Mouse (Mus musculus): Measurements from ENCODE around the gene V1ra8. TPM values are rescaled to one million over a fixed set of nuclear protein-coding genes. Genes with fewer than 3 reads are reported as not detected.
"Not testable (repeated sequence)": the region's sequence is repeated elsewhere in the genome, so short reads cannot be mapped to it uniquely, and the experiment has no call there.

The V1ra8 gene
- total RNA-seq (2021), result not detected
- long read RNA-seq, experiment 1, result 0 reads
- long read RNA-seq, experiment 2, result 0 reads

DNA sequence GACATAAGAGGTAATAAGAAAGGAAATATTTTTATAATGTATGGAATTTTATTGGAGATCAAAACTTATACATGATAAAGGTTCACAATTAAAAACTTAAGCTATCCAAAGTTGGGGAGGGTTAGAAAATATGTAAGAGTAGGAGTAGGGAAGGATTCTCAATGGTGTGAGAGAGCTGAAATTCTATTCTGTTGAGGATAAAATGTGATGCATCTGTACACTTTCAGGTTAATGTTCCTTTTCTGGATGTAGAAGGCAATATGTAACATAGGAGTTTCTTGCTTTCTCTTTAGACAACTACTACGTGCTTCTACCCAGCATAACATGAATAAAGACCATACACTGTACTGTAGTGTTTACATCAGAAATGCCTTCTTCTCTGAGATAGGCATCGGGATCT, at the start of gene V1ra8:
V1ra8 (plus strand) TSS at position 301 of the 400 bp plus-strand sequence.
- not testable (repeated sequence) for DNase-seq (ENCODE audit: low spot score in 2 of 2)

DNA sequence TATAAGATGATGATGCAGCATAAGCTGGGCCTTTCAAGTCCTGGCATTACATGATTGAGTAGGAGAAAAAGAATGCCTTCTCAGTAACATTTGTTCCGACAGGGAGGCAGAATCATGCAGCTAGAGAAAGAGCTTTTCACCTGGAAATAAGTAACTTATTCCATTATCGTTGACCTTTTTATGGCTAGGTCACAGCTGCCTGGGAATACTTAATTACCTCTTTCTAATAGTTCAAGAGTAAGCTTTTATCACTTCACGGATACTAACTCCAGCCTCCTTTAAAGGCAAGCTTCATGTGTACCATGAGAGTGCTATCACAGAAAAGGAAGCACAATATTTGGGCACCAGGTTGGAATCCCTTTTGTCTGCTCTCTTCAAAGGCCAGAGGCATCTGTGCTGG, 42.5 kb upstream of the V1ra8 start:
- no peak for DNase-seq (ENCODE audit: low spot score in 2 of 2)

DNA sequence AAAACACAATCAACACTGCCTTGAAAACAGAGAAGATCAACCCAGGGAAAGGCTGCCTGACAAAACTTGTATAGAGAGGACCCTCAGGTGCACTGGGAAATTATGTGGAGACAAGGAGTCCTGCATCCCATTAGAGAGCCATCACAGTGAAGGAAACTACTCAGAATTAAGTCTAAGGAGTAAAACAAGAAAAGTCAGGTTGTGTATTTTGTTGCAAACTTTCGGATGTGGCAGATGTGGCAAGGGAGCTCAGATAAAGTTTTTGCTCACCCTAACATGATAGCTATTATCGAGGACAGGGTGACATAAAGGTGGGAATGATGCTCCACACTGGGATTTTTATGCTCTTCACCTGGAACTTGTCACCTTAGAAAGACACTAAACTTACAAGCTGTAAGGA, 28.1 kb upstream of the V1ra8 start, which contains the start of gene Vmn1r52:
Vmn1r52 (plus strand) TSS at position 301 of the 400 bp plus-strand sequence.
- no peak for DNase-seq (ENCODE audit: low spot score in 2 of 2)

DNA sequence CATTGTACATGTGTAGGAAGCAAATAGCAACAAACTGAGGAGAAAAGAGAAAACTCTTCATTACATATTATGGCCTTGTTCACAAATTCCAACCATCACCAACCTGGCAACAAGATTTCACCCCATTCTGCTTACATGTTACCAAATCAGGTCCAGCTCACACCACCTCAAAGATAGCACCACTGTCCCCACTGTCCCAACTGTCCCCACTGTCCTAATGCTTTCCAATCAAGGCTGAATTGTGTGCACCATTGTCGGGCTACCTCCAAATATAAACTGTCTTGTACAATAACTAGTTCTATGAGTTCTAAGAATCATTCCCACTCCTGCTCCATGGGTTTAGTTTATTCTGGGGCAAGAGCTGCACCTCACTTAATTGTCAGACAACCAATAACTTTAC, 21.7 kb downstream of the V1ra8 start, which contains the start of gene Vmn1r53:
Vmn1r53 (minus strand) TSS at position 101 of the 400 bp plus-strand sequence.
- no peak for DNase-seq (ENCODE audit: low spot score in 2 of 2)

DNA sequence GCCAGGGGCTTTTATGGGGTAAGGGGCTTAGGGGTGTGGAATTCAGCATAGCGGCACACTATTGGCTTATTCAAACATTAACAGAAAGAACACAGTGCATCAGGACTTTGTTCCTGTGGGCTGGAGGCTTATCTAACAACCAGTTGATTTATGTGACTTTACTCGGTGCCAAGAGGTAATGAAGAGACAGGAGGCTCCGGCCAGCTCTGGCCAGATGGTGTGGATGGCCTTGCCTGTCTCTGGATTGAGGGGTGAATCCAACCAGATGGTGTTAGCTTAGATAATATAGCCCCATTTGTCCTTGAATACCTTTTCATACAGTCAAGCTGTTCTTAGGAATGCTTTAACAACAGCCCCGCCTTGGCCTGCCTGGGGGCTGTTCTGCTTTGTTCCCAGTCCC, 29.5 kb downstream of the V1ra8 start:
- not testable (repeated sequence) for DNase-seq (ENCODE audit: low spot score in 2 of 2)

DNA sequence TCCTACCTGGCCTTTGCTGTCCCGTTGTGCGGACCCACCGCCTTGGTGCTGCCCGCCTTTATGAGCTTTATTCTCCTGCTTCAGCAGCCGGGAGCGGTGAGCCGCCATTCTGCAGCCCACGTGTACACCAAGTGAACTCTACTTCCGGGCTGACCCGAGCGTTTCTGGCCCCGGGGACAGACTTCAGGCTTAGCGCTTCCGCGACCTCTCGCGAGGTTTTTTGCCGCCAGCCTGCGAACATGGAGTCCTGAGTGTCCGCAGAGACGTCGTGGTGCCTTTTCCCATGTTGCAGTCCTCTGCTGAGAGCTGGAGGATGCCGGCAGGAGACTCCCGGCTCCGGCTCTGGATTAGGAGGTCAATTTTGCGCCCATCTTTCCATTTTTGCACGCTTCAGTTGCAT, 30.1 kb downstream of the V1ra8 start:
- no peak for DNase-seq (ENCODE audit: low spot score in 2 of 2)

DNA sequence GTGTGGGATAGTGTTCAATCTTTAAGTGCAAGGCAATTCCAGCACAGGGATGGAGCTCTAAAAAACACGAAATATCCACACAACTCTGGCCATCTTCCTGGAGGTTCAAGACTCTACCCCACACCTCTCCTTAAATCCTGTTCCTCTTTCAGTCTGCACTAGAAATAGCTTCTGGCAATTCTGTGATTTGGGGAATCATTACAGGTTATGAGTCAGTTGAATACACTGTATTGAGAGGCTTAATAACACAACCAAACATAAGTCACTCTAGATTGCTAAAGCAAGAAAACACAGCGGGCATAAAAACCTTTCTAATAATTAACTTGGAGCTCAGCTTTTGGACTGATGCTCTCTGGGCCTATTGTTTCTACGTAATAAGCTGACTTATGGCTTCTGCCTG, 41.4 kb downstream of the V1ra8 start:
- DNase-seq (ENCODE audit: low spot score in 2 of 2), result no peak

DNA sequence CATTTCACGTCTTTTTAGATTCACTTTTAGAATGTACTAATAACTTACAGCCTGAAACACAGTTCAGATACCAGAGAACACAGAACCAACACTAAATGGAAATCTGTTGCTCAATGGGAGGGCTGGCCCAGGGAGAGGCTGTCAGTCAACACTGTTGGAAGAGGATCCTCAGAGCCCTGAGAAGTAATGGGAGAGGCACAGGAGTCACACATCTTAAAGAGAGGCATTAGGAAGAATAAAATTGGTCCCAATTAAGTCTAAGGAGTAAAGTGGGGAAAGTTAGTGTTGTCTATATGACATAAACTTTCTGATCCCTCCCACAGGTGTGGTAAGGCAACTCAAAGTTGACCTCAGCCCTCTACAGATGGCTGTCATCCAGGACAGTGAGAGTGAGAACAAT, 43.4 kb downstream of the V1ra8 start, which contains the start of gene Vmn1r54:
Vmn1r54 (plus strand) TSS at position 301 of the 400 bp plus-strand sequence.
- no peak for DNase-seq (ENCODE audit: low spot score in 2 of 2)

Other genes with a start within 250 kb of the V1ra8 start
- gene Vmn1r46, start 233.5 kb upstream of the V1ra8 start, total RNA-seq (2021), result not detected
- gene Vmn1r47, start 186.6 kb upstream of the V1ra8 start, total RNA-seq (2021), result not detected
- gene Vmn1r48, start 166.0 kb upstream of the V1ra8 start, total RNA-seq (2021), result not detected
- not detected for gene Vmn1r49, start 124.3 kb upstream of the V1ra8 start, total RNA-seq (2021)
- gene Vmn1r50, start 101.4 kb upstream of the V1ra8 start, total RNA-seq (2021), result not detected
- not detected for gene Vmn1r51, start 80.2 kb upstream of the V1ra8 start, total RNA-seq (2021)
- not detected for gene Vmn1r52, start 28.0 kb upstream of the V1ra8 start, total RNA-seq (2021)
- not detected for gene Vmn1r53, start 21.6 kb downstream of the V1ra8 start, total RNA-seq (2021)
- not detected for gene Vmn1r54, start 43.5 kb downstream of the V1ra8 start, total RNA-seq (2021)
- gene BC048671, start 98.4 kb downstream of the V1ra8 start, total RNA-seq (2021), result not detected
- 1 to 10 TPM in 1 of 2 experiments, under 1 TPM in 1; 0.59 to 1.1 TPM for gene Chst13, start 122.4 kb downstream of the V1ra8 start, total RNA-seq (2021)
- gene Uroc1, start 130.5 kb downstream of the V1ra8 start, total RNA-seq (2021), result 10 to 100 TPM in 1 of 2 experiments, under 1 TPM in 1; 0.70 to 12.4 TPM
- 10 to 100 TPM; 26.6 to 29.4 TPM for gene Zxdc, start 166.7 kb downstream of the V1ra8 start, total RNA-seq (2021)
- gene Cfap100, start 226.0 kb downstream of the V1ra8 start, total RNA-seq (2021), result under 1 TPM; 0.14 to 0.76 TPM

Data from adrenal gland, postnatal 4 days (tissue).